Mouse (Mus musculus) thymus, adult 18-20 months (tissue): ENCODE data around the gene Odf3l2.

ENCODE experiments used
- DNase-seq, 2 experiments: peaks; one replicate each; pipeline ENCODE4 v3.0.0; 2022; ENCODE audit warnings: mixed read lengths in 2 of 2

Gene Odf3l2

DNA sequence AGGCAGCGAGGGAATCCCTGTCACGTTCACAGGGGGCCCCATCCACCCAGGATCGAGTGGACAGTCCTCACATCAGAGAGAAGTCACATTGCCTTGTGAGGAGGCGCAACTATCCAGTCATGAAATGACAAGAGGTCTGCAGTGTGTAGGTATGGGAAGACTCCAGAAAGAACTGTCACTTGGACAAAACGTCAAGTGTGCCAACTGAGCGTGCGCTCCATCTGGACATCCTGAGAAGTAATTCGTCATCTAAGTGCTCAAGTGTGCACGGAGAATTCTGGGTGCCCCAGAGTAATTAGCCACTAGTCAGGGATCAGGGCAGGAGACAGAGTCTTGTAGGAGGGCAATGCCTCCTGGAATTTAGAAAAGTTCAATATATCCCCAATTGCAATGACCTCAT lies 20.1 kb downstream of the Odf3l2 start:
- no peak for DNase-seq

GRCm38 (mm10) chr10:79623950-79624349 lies 21.6 kb downstream of the Odf3l2 start:
- no peak for DNase-seq

GRCm38 (mm10) chr10:79616376-79616775 lies 29.2 kb downstream of the Odf3l2 start:
- no peak for DNase-seq

- DNase-seq = no peak
Measured at GRCm38 (mm10) chr10:79615860-79616259, 29.7 kb downstream of the Odf3l2 start.

DNA sequence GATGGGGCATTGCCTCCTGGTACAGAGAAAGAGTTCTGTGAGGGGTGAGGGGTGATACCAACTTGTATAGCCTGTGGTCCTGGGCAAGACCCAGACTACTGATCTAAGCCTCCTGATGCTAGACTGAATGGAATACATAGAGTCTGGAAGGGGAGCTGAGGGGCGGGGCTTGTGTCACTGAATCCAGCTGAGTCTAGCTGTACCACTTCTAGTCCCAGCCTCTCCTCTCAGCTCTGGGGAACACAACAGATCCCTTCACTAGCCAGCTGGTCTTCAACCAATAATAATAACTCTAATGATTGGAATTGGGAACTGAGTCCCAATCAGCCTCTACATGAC lies 31.3 kb downstream of the Odf3l2 start:
- DNase-seq = no peak

DNA sequence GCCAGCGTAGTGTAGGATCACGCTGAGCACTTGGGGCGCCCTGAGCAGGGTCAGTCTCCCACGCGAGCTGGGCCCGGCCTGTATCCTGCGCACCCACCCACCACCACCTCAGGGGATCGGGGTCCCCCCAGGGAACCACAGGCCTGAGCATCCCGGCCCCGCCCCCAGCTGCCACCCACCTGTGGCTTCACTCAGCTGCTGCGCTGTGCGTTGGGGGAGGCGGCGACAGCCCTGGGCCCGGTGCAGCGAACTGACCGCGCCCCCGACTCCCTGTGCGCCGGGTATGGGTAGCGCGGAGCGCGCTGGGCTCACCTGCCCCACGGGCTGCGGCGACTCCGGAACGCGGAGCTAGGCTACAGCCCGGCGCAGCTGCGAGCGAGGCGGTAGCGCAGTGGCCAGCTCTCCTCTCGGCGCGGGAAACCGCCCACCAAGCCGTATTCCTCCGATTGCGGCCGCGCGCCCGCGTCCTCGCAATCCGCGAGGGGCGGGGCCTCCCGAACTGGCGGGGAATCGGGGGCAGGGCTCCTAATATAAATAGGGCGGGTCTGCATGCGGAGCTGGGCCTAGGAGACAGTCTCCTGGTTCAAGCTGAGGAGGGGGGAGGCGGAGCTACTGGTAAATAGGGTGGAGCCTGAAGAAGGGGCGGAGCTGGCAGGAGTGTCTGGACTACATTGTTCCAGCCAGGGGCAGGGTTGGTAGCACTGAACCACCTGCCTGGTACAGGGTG lies 31.8 kb downstream of the Odf3l2 start, which contains the start of gene C2cd4c:
Gene C2cd4c (minus strand): TSS at position 448 of the 727 bp plus-strand sequence.
- DNase-seq = peak in 1 of 2 experiments; percentile 14

GRCm38 (mm10) chr10:79612192-79613135 lies 33.1 kb downstream of the Odf3l2 start:
- DNase-seq = no peak

- no peak for DNase-seq
Measured at GRCm38 (mm10) chr10:79611296-79611695, 34.2 kb downstream of the Odf3l2 start.

DNA sequence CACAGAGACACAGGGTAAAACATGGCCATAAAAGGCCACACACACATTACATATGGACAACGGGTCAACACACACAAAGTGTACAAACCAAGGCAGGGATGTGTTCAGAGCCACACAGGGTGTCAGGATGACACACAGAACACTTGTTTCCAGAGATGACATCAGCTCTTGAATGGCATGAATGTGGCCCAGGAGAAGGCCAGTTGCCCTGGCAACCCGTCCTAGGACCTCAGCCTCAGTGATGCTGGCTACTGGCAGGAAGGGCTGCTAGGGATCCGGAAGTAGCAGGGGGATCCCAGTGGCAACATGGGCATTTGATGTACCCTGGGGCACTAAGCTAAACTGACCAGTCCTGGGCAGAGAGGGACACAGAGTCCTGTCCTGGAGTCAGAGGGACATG lies 36.3 kb downstream of the Odf3l2 start:
- no peak for DNase-seq

- no peak for DNase-seq
Measured at GRCm38 (mm10) chr10:79607892-79608291, 37.6 kb downstream of the Odf3l2 start.

- DNase-seq = no peak
Measured at GRCm38 (mm10) chr10:79606537-79606936, 39.0 kb downstream of the Odf3l2 start.

GRCm38 (mm10) chr10:79597936-79598230 lies 47.7 kb downstream of the Odf3l2 start:
- no peak for DNase-seq

DNA sequence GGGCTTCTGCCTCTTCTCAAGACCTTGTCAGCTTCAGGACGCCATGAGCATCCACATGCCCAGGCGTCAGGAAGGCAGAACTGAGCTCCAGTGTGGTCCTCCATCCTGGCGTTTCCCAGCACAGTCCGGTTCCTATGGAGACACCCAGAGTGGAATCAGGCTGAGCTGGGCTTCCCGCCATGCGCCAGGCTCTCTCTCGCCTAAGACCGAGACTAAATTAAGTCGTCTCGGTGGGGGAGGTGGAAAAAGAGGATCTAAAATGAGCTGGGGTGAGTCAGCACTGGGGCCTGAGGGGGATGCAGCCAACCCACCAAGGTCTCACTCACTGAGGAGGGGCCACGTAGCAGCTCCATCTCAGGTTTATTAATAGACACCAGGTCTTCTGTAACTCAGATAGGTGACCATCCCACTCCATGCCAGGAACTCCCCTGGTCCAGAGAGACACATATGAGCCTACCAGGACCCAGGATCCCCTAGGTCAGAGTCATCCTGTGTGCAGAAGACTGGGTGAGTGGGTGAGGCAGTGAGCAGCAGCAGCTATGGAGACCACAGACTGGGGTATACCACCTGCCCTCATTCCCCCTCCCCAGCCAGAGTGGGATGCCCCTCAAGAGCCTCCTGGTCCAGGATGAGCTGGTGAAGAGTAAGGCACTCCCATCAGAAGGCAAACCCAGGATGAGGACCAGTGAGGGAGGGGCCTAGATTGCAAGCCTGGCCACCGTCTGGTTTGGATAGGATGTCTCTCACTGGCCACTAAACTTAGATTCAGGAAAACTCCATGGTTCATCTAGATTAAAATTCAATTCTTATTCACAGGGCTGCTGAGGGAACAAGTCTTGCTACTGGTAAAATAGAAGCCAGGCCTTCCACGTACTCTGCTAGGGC lies 48.2 kb downstream of the Odf3l2 start:
- no peak for DNase-seq

- DNase-seq = no peak
Measured at GRCm38 (mm10) chr10:79595590-79595929, 50.0 kb downstream of the Odf3l2 start.

DNA sequence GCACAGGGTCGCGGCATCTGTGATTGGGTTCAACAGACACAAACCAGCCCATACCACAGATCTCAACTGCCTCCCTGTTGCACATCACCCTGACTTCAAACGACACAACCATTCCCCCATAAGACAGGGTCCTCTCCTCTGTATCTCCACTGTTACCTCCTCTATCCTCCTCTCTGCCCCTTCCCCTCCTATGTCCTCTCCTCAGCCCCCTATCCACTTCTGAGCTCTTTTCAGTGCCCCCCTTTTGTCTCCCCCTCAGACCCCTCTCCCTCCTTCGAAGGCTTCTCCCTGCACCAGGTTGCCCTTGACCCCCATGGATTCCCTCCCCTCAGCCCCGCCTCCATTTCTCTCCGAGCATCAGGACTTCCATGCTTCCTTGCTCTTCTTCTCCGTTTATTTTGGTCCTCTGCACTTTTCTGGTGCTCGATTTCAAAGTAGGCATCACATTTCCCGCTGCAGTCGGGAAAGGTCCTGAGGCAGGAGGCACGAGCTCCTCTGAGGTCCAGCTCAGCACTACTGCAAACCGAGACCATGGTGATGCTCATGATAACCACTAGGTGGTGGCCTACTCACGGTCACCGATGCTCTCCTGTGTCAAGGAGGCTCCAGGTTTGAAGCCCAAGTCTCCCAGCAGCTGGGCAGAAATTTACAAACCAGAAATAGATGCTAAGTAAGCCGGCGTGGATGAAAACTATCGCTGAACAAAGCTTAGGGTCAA lies 50.5 kb downstream of the Odf3l2 start:
- DNase-seq = no peak

- DNase-seq = no peak
Measured at GRCm38 (mm10) chr10:79594111-79594510, 51.4 kb downstream of the Odf3l2 start.

- DNase-seq = no peak
Measured at GRCm38 (mm10) chr10:79590702-79591101, 54.8 kb downstream of the Odf3l2 start.
